Mouse (Mus musculus): Measurements from ENCODE around the gene 4930522L14Rik. TPM values are rescaled to one million over a fixed set of nuclear protein-coding genes. Genes with fewer than 3 reads are reported as not detected.
"Not testable (repeated sequence)": the region's sequence is repeated elsewhere in the genome, so short reads cannot be mapped to it uniquely, and the experiment has no call there.

4930522L14Rik gene
- 5.1 and 6.0 TPM in 2 replicates for polyA plus RNA-seq (2016; fragmentation: Nextera tagmentation; extraction: Ambion mirVana)

DNA sequence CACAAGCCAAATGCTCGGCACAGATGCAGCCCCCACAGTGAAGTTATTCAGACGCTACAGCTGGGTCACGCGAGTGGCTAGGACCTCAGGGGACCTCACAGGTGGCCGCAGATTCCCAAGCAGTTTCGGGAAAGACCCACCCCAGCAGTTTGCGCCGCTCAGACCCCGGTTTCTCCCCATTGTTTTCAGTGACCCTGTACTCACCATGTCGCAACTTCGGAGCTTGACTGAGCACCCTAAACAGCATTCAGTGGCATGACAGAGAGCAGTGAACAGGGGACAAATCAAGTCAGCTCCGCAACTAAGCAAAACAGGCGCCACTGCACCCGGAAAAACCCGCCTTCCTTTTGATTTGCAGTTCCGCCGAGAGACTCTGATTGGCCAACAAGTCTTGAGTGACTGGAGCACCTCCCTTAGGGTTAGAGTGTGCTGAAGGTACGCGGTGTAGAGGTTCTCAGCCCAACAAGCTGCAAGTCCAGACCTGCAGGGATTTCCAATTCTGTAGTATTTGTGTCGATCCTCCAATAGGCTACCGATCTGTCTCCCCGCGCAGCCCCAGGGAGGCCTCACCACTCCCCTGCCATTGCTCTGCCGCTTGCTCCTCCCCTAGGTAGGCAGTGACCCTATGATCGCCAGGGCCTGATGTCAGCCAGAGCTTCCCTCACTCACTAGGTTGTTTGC, at the start of gene 4930522L14Rik:
Gene 4930522L14Rik, minus strand, starts transcription at position 496 of the 681 bp plus-strand sequence.
- not testable (repeated sequence) for H3K4me1 ChIP-seq; H3K27me3 ChIP-seq; H3K9me3 ChIP-seq (replicated peaks); H3K36me3 ChIP-seq; H3K27ac ChIP-seq
- Histone ChIP-seq H3K9ac (peak within 1 kb of the TSS; percentile 59), H3K4me2 (replicated peaks) (peak within 1 kb of the TSS; percentile 64), H3K4me3 (peak within 1 kb of the TSS; percentile 52)
- ATAC-seq (ENCODE audit: low FRiP score) = peak; percentile 97
- WGBS = under 1% methylated on average over 25 of the region's 25 CpGs

- H3K4me1 ChIP-seq; H3K36me3 ChIP-seq; H3K9me3 ChIP-seq (replicated peaks); ATAC-seq (ENCODE audit: low FRiP score); H3K27me3 ChIP-seq; H3K27ac ChIP-seq; H3K4me3 ChIP-seq; H3K9ac ChIP-seq; H3K4me2 ChIP-seq (replicated peaks): not testable (repeated sequence)
Measured at GRCm38 (mm10) chr5:109801466-109801865, 49.8 kb upstream of the 4930522L14Rik start.

DNA sequence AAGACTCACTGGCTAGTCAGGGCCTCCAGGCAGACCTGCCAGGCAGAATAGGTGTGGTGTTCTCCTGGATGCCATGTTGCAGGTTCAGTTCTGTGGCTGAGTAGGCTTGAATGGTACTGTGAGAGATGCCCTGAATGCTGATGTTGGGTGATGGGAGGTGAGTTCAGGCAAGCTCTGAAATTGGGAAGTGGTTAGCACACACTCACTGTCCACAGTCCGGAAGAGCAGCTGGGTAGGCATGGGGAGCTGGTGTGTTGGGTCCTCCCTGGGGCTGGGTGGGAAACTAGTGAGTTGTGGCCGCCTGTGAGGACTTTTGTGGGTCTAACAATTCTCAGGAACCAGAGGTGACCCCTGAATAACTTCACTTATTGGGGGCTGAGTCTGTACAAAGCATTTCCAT, 48.3 kb upstream of the 4930522L14Rik start:
- H3K9ac ChIP-seq; H3K9me3 ChIP-seq (replicated peaks); H3K27ac ChIP-seq; H3K4me1 ChIP-seq; ATAC-seq (ENCODE audit: low FRiP score); H3K4me2 ChIP-seq (replicated peaks); H3K36me3 ChIP-seq; H3K4me3 ChIP-seq; H3K27me3 ChIP-seq: not testable (repeated sequence)
- WGBS = 68% methylated on average over 2 of the region's 2 CpGs

- not testable (repeated sequence) for H3K36me3 ChIP-seq; H3K27ac ChIP-seq; H3K4me2 ChIP-seq (replicated peaks); H3K27me3 ChIP-seq; H3K4me1 ChIP-seq; H3K9me3 ChIP-seq (replicated peaks); H3K9ac ChIP-seq; ATAC-seq (ENCODE audit: low FRiP score); H3K4me3 ChIP-seq
- WGBS = 90% methylated on average over 3 of the region's 3 CpGs
Measured at GRCm38 (mm10) chr5:109797017-109797416, 45.3 kb upstream of the 4930522L14Rik start.

DNA sequence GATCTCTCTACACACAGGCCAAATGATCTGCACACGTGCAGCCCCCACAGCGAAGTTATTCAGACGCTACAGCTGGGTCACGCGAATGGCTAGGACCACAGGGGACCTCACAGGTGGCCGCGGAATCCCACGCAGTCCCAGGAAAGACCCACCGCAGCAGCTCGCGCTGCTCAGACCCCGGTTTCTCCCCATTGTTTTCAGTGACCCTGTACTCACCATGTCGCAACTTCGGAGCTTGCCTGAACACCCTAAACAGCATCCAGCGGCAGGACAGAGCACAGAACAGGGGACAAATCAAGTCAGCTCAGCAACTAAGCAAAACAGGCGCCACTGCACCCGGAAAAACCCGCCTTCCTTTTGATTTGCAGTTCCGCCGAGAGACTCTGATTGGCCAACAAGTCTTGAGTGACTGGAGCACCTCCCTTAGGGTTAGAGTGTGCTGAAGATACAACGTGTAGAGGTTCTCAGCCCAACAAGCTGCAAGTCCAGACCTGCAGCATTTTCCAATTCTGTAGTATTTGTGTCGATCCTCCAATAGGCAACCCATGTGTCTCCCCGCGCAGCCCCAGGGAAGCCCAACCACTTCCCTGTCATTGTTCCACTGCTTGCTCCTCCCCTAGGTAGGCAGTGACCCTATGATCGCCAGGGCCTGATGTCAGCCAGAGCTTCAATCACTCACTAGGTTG, 44.4 kb upstream of the 4930522L14Rik start:
- H3K9me3 ChIP-seq (replicated peaks); H3K27ac ChIP-seq; H3K4me1 ChIP-seq; H3K36me3 ChIP-seq; H3K27me3 ChIP-seq: not testable (repeated sequence)
- H3K4me3 ChIP-seq = peak overlapping the region; percentile 59
- H3K4me2 ChIP-seq (replicated peaks) = peak overlapping the region; percentile 70
- 3% methylated on average over 25 of the region's 25 CpGs for WGBS
- peak; percentile 97 for ATAC-seq (ENCODE audit: low FRiP score)
- H3K9ac ChIP-seq = peak overlapping the region; percentile 65

DNA sequence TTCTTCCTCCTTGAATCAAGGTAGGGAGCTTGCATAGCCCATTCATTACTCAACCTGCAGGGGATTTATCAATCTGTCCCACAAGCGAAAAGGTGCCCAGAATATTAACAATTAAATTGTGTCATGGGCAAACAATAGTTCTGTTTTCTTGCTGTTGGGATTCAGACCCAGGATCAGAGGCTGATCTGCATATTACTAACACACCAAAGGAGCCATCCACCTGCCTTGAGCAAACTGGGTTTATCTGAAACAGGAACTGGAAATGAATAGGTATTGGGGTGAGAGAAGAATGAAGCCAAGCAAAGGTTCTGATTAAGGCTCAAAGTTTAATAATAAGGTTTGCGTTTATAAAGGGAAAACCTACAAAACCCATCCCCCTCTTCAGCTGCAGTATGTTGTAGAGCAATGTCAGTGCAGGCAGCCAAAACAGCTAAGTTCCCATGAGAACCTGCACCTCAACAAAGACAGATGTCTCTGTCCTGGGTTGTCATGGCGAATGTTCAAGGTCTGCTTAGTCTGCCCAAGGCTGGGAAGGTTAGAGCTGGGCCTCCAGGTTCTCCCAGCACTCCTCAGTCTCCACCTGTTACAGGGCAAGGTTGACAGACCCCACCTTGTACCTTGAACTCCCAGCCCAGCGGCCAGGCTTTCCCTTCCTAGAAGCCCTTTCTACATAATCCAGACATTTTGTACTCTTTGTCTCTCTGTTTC, 541 bp upstream of the 4930522L14Rik start:
- peak overlapping the region; percentile 64 for H3K4me2 ChIP-seq (replicated peaks)
- WGBS = 60% methylated on average over 4 of the region's 4 CpGs
- not testable (repeated sequence) for H3K9me3 ChIP-seq (replicated peaks); H3K36me3 ChIP-seq; H3K27ac ChIP-seq; H3K27me3 ChIP-seq; H3K4me1 ChIP-seq; H3K9ac ChIP-seq
- H3K4me3 ChIP-seq = peak overlapping the region; percentile 52
- ATAC-seq (ENCODE audit: low FRiP score) = peak; percentile 42; the same call in 1 of the 2 replicates

GRCm38 (mm10) chr5:109745081-109745480, 6.6 kb downstream of the 4930522L14Rik start:
- H3K4me1 ChIP-seq; H3K36me3 ChIP-seq; H3K4me2 ChIP-seq (replicated peaks); ATAC-seq (ENCODE audit: low FRiP score); H3K9ac ChIP-seq; H3K4me3 ChIP-seq; H3K27ac ChIP-seq; H3K27me3 ChIP-seq: not testable (repeated sequence)
- WGBS = 93% methylated on average over 1 of the region's 1 CpGs
- H3K9me3 ChIP-seq (replicated peaks) = peaks cover 26% of the 10 kb centered on the region; the same call in 1 of the 2 replicates

DNA sequence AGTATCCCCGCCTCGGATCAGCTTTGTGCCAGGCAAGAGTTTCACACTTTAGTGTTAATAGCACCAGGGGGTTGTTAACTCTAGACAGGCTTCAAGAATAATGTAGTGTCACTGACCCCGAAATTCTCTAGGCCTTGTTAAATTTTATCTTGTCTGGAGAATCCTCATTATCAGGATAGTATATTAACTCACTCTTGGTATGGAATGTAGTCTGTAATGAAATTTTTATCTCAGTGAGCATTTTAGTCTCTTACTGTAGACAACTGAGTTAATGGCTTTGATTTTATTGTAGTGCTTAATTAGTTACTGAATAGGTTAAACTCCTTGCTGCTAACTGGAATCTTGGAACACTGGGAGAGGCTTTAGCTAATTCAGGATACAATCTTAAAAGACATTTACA, 34.3 kb downstream of the 4930522L14Rik start:
- not testable (repeated sequence) for H3K4me1 ChIP-seq; H3K36me3 ChIP-seq; H3K9ac ChIP-seq; H3K4me3 ChIP-seq; H3K27ac ChIP-seq; H3K9me3 ChIP-seq (replicated peaks); H3K27me3 ChIP-seq; H3K4me2 ChIP-seq (replicated peaks); ATAC-seq (ENCODE audit: low FRiP score)
- 79% methylated on average over 3 of the region's 3 CpGs for WGBS

DNA sequence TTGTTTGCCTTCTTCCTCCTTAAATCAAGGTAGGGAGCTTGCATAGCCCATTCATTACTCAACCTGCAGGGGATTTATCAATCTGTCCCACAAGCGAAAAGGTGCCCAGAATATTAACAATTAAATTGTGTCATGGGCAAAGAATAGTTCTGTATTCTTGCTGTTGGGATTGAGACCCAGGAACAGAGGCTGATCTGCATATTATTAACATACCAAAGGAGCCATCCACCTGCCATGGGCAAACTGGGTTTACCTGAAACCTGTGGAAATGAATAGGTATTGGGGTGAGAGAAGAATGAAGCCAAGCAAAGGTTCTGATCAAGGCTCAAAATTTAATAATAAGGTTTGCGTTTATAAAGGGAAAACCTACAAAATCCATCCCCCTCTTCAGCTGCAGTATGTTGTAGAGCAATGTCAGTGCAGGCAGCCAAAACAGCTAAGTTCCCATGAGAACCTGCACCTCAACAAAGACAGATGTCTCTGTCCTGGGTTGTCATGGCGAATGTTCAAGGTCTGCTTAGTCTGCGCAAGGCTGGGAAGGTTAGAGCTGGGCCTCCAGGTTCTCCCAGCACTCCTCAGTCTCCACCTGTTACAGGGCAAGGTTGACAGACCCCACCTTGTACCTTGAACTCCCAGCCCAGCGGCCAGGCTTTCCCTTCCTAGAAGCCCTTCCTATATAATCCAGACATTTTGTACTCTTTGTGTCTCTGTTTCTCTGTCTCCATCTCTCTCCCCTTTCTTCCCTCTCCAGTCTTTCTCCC, 60.3 kb downstream of the 4930522L14Rik start:
- Histone ChIP-seq H3K4me2 (replicated peaks) (peak overlapping the region; percentile 75), H3K4me3 (peak overlapping the region; percentile 54)
- ATAC-seq (ENCODE audit: low FRiP score) = peak; percentile 12; the same call in 1 of the 2 replicates
- not testable (repeated sequence) for H3K27ac ChIP-seq; H3K4me1 ChIP-seq; H3K36me3 ChIP-seq; H3K9me3 ChIP-seq (replicated peaks); H3K9ac ChIP-seq; H3K27me3 ChIP-seq
- WGBS = 61% methylated on average over 5 of the region's 5 CpGs

- WGBS = under 1% methylated on average over 26 of the region's 26 CpGs
- H3K4me1 ChIP-seq; H3K36me3 ChIP-seq; H3K9me3 ChIP-seq (replicated peaks); H3K27me3 ChIP-seq: not testable (repeated sequence)
- peak within 1 kb of the TSS; percentile 54 for H3K4me3 ChIP-seq
- H3K4me2 ChIP-seq (replicated peaks) = peak within 1 kb of the TSS; percentile 75
- H3K9ac ChIP-seq = peak within 1 kb of the TSS; percentile 63
- peak within 1 kb of the TSS; percentile 45; the same call in 1 of the 2 replicates for H3K27ac ChIP-seq
- ATAC-seq (ENCODE audit: low FRiP score) = peak; percentile 99
Measured at GRCm38 (mm10) chr5:109690537-109691201, 61.0 kb downstream of the 4930522L14Rik start, which contains the start of gene 5430403G16Rik. 5430403G16Rik (minus strand) TSS chr5:109691041.

All from hindbrain, embryonic 12.5 days (tissue).